Mouse (Mus musculus) adrenal gland, postnatal 10 days (tissue): ENCODE data around the gene Trim52. TPM values are rescaled to one million over a fixed set of nuclear protein-coding genes. Genes with fewer than 3 reads are reported as not detected.
A peak's percentile ranks its signal among the peaks of the same experiment; 100 is the strongest.
"Not testable (repeated sequence)": the region's sequence is repeated elsewhere in the genome, so short reads cannot be mapped to it uniquely, and the experiment has no call there.

Source experiments
- DNase-seq: peaks from one replicate; pipeline ENCODE4 v3.0.0; 2021; ENCODE audit warnings: mixed read lengths
- long read RNA-seq, 2 experiments: library from polyadenylated mRNA; stranded (forward); transcript quantifications; one replicate each; pipeline ENCODE4 v2.0.0; 2021
- total RNA-seq, 2 experiments: library from RNA; stranded (reverse); gene quantifications; 2 replicates each; pipeline ENCODE4 v1.2.3; 2021

Trim52 gene
- total RNA-seq, result not detected
- long read RNA-seq, experiment 1, result 0 reads
- long read RNA-seq, experiment 2, result 0 reads

GRCm38 (mm10) chr14:106105980-106106379 lies at the start of gene Trim52:
Gene Trim52 (plus strand): TSS chr14:106106198.
- no peak for DNase-seq

- DNase-seq, result no peak
These were observed 33.4 kb upstream of the Trim52 start for GRCm38 (mm10) chr14:106072608-106073007.

- peak; percentile 20 for DNase-seq
These were observed 30.6 kb upstream of the Trim52 start for GRCm38 (mm10) chr14:106075181-106076064.

GRCm38 (mm10) chr14:106088480-106089037 lies 17.4 kb upstream of the Trim52 start:
- DNase-seq, result peak; percentile 1

- no peak for DNase-seq
These were observed 9.2 kb upstream of the Trim52 start for GRCm38 (mm10) chr14:106096816-106097215.

- no peak for DNase-seq
These were observed 5.1 kb upstream of the Trim52 start for GRCm38 (mm10) chr14:106100858-106101257.

- DNase-seq, result no peak
These were observed 427 bp downstream of the Trim52 start for GRCm38 (mm10) chr14:106106425-106106824.

GRCm38 (mm10) chr14:106119371-106119770 lies 13.4 kb downstream of the Trim52 start:
- DNase-seq, result no peak

- DNase-seq, result no peak
These were observed 30.3 kb downstream of the Trim52 start for GRCm38 (mm10) chr14:106136272-106136671.

- DNase-seq, result no peak
These were observed 45.2 kb downstream of the Trim52 start for GRCm38 (mm10) chr14:106151188-106151587.

- DNase-seq, result no peak
These were observed 49.0 kb downstream of the Trim52 start for GRCm38 (mm10) chr14:106154879-106155576.

GRCm38 (mm10) chr14:106156533-106156932 lies 50.5 kb downstream of the Trim52 start:
- no peak for DNase-seq

- peak; percentile 28 for DNase-seq
These were observed 56.3 kb downstream of the Trim52 start for GRCm38 (mm10) chr14:106162331-106162730.

GRCm38 (mm10) chr14:106163196-106163595 lies 57.2 kb downstream of the Trim52 start:
- no peak for DNase-seq

- DNase-seq, result not testable (repeated sequence)
These were observed 57.9 kb downstream of the Trim52 start for GRCm38 (mm10) chr14:106163933-106164332.

- no peak for DNase-seq
These were observed 70.9 kb downstream of the Trim52 start for GRCm38 (mm10) chr14:106176879-106177278.

GRCm38 (mm10) chr14:106178245-106178644 lies 72.2 kb downstream of the Trim52 start:
- DNase-seq, result no peak

GRCm38 (mm10) chr14:106179102-106179727 lies 73.2 kb downstream of the Trim52 start:
- no peak for DNase-seq

GRCm38 (mm10) chr14:106179728-106180125 lies 73.7 kb downstream of the Trim52 start:
- DNase-seq, result no peak

GRCm38 (mm10) chr14:106180616-106181015 lies 74.6 kb downstream of the Trim52 start:
- no peak for DNase-seq

GRCm38 (mm10) chr14:106183985-106184384 lies 78.0 kb downstream of the Trim52 start:
- DNase-seq, result no peak
